Mouse (Mus musculus) MEL (cell line): ENCODE results near the gene Trappc10.

ENCODE experiments used
- CTCF ChIP-seq, 3 experiments: IDR thresholded peaks in 2 of 3; conservative IDR thresholded peaks in 1 of 3; 2 replicates each; pipeline ENCODE4 v1.5.1; 2011 to 2012; ENCODE audit warnings: low read length in 3 of 3, low read depth in 2 of 3, mild to moderate bottlenecking in 2 of 3, improper control_type of control experiment in 1 of 3, inconsistent platforms in 1 of 3, mixed read lengths in 1 of 3, moderate library complexity in 1 of 3; ENCODE audit not compliant: control insufficient read depth in 1 of 3, insufficient read depth in 1 of 3, poor library complexity in 1 of 3, severe bottlenecking in 1 of 3
- EP300 ChIP-seq, 2 experiments: IDR thresholded peaks; 2 replicates each; pipeline ENCODE4 v1.6.1; 2011; ENCODE audit warnings: improper control_type of control experiment in 2 of 2, low read length in 2 of 2, low read depth in 1 of 2, mild to moderate bottlenecking in 1 of 2
- POLR2AphosphoS5 ChIP-seq: IDR thresholded peaks from 2 replicates; pipeline ENCODE4 v1.6.1; 2012; ENCODE audit warnings: low read depth, borderline replicate concordance, mild to moderate bottlenecking, inconsistent platforms, low read length, moderate library complexity, mixed read lengths
- USF2 ChIP-seq, 2 experiments: IDR thresholded peaks; 2 replicates each; pipeline ENCODE4 v1.6.1; 2011 to 2012; ENCODE audit warnings: improper control_type of control experiment in 2 of 2, low read length in 2 of 2, borderline replicate concordance in 1 of 2, inconsistent platforms in 1 of 2, low read depth in 1 of 2, mild to moderate bottlenecking in 1 of 2; ENCODE audit not compliant: insufficient read depth in 1 of 2
- ZMIZ1 ChIP-seq: IDR thresholded peaks from 2 replicates; pipeline ENCODE4 v1.6.1; 2012; ENCODE audit warnings: low read depth, mild to moderate bottlenecking, inconsistent platforms, low read length, improper control_type of control experiment, moderate library complexity

DNA sequence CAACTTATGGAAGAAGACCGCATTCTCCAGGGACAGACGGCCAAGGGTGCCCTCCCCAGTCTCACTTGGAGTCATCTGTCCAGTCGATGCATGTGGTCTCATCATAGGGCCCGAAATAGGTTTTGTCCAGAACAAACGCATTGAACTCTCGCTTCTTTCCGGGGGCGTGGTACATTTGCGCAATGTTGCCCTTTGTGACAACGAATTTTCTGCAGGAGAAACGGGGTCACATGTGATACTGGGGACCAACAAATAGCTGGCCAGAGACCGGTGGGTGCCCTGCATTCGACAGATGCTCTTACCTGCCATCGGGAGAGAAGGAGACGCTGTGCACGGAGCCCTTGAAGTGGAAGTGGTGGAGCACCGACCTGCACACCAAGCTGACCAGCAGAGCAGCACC, 62.1 kb downstream of the Trappc10 start:
- TF ChIP-seq CTCF (IDR thresholded peaks at IDR 0.05 in 2 of 3, conservative IDR thresholded peaks at IDR 0.05 in 1 of 3; ENCODE audit: control insufficient read depth in 1 of 3, insufficient read depth in 1 of 3, low read depth in 2 of 3, low read length in 3 of 3, poor library complexity in 1 of 3, severe bottlenecking in 1 of 3), result no peak
- TF ChIP-seq POLR2AphosphoS5, result no peak
- no peak for TF ChIP-seq USF2 (IDR thresholded peaks at IDR 0.05; ENCODE audit: borderline replicate concordance in 1 of 2, insufficient read depth in 1 of 2, low read depth in 1 of 2, low read length in 2 of 2)
- TF ChIP-seq EP300 (IDR thresholded peaks at IDR 0.05; ENCODE audit: low read depth in 1 of 2, low read length in 2 of 2), result no peak
- no peak for TF ChIP-seq ZMIZ1
